In the genomic region with DNA sequence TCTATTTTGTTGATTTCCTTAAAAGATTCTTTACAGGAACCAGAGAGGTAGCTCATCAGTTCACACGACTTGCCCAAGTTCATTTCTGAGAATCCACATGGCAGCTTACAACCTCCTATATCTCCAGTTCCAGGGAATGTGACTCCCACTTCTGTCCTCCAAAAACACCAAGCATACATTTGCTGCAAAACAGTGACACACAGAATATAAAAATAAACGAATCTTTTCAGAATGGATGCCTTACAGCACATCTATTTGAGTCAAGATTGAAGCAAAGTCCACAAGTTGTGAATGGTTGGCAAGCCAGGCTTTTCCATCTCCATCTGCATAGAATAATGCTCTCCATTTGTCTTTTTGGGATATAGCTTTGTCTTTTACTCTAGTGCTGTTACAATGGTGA, we compare ENCODE assay signal across 23 mouse cellular contexts.
DNase-seq lines count a peak whose midpoint lies in the region; ATAC-seq lines count a peak whose summit lies in the region.
"Had no signal": no experiment of that assay in that cellular context is flagged by ENCODE, and none has a peak within 500 bp of the region (broad histone marks: within the 10 kb centered on the region; RNA-seq: fewer than 3 reads in every experiment).

No protein-coding gene starts in this region.

- no peak for DNase-seq in frontal cortex, postnatal 14 days (ENCODE audit: low spot score in 2 of 2)
- peak; percentile 1 for DNase-seq in right cerebral cortex, adult 18-20 months
- DNase-seq in right cerebral cortex, postnatal 14 days: no peak
- peak; percentile 52 for DNase-seq in brain, adult 2 months (ENCODE audit: low read depth, low spot score)
- DNase-seq in telencephalon, adult 2 months (ENCODE audit: low read depth, low spot score): peak; percentile 44
- DNase-seq: adrenal gland, adult 2 months; adrenal gland, adult 8-10 months; adrenal gland, postnatal 10 days; adrenal gland, postnatal 14 days; adrenal gland, postnatal 25 days; adrenal gland, postnatal 36 days; B cell, adult 2 months; cerebellum, adult 11 months; cerebellum, adult 11-12 months; cerebellum, adult 18-20 months had no signal

- H3K9ac ChIP-seq in midbrain, embryonic 15.5 days: no peak overlapping the region

- no peaks in the 10 kb centered on the region for H3K4me1 ChIP-seq in midbrain, embryonic 15.5 days

- no peak overlapping the region for H3K27ac ChIP-seq in midbrain, embryonic 15.5 days

- 79% methylated on average over 2 of the region's 2 CpGs for WGBS in midbrain, embryonic 15.5 days

- H3K4me2 ChIP-seq in midbrain, embryonic 15.5 days: no peak overlapping the region

- no peaks in the 10 kb centered on the region for H3K9me3 ChIP-seq in midbrain, embryonic 15.5 days
- H3K9me3 ChIP-seq: G1E had no signal

- peak; percentile 98 for ATAC-seq in frontal cortex, adult (ENCODE audit: low TSS enrichment)
- ATAC-seq in erythroblast, adult 5-6 weeks (replicated peaks; ENCODE audit: low FRiP score, poor library complexity, severe bottlenecking): no peak
- ATAC-seq in midbrain, embryonic 15.5 days (replicated peaks): no peak
- ATAC-seq: activated CD4-positive, CD25-positive, alpha-beta regulatory T cell, adult 4 months; CD4-positive, CD25-positive, alpha-beta regulatory T cell, adult 4 months; Patski had no signal

- H3K36me3 ChIP-seq in midbrain, embryonic 15.5 days (replicated peaks): no peaks in the 10 kb centered on the region
- H3K36me3 ChIP-seq: G1E had no signal

- H3K27me3 ChIP-seq in midbrain, embryonic 15.5 days (replicated peaks): no peaks in the 10 kb centered on the region
- H3K27me3 ChIP-seq: CH12.LX, Patski had no signal

- H3K4me3 ChIP-seq in midbrain, embryonic 15.5 days: no peak overlapping the region

Comparison
In these comparisons a context has a peak if more than half of its experiments do, and no peak if none do; other contexts are left out.
1. DNase-seq: peak in right cerebral cortex, adult 18-20 months (single experiment), brain, adult 2 months (single experiment) and telencephalon, adult 2 months (single experiment); none in frontal cortex, postnatal 14 days (0 of 2) and right cerebral cortex, postnatal 14 days (single experiment).